Mouse (Mus musculus) forebrain, embryonic 15.5 days (tissue): Measurements from ENCODE around the gene Gm10234. TPM values are rescaled to one million over a fixed set of nuclear protein-coding genes. Genes with fewer than 3 reads are reported as not detected.

Experiments used
- polyA plus RNA-seq: library from polyadenylated mRNA; unstranded; fragments of >200 nt; fragmentation: Nextera tagmentation; extraction: Ambion mirVana; gene quantifications from 2 replicates; pipeline ENCODE4 v1.2.1, GENCODE M21; 2015

Gm10234 gene
- polyA plus RNA-seq, 1 experiment from 2014 or later, result not detected

Other genes with a start within 250 kb of the Gm10234 start
- 5.2 and 5.8 TPM in 2 replicates for gene Kbtbd8, start 204.9 kb upstream of the Gm10234 start, polyA plus RNA-seq